Mouse (Mus musculus) hindbrain, postnatal 0 days (tissue): ENCODE data around the gene Snx21. TPM values are rescaled to one million over a fixed set of nuclear protein-coding genes. Genes with fewer than 3 reads are reported as not detected.

Experiments
- ATAC-seq: fragments of 200-750 bp; cut with Nextera tagmentation; 2 replicates; pipeline ENCODE4 v1.8.0; 2017; ENCODE audit warnings: mild to moderate bottlenecking, moderate TSS enrichment, moderate library complexity
- DNase-seq: peaks from one replicate; pipeline ENCODE4 v3.0.0-alpha.2; 2015; ENCODE audit warnings: low spot score
- H3K27ac ChIP-seq: fragments of 300-500 bp; sonication (generic); 2 replicates; pipeline ENCODE4 v1.5.1; 2014; ENCODE audit warnings: mild to moderate bottlenecking
- H3K27me3 ChIP-seq: fragments of 300-500 bp; sonication (generic); 2 replicates; pipeline ENCODE4 v1.6.1; 2014; ENCODE audit warnings: low read length, mixed read lengths; ENCODE audit not compliant: insufficient read depth
- H3K36me3 ChIP-seq: fragments of 300-500 bp; sonication (generic); 2 replicates; pipeline ENCODE4 v1.6.1; 2014; ENCODE audit warnings: low read length, mixed read lengths; ENCODE audit not compliant: insufficient read depth
- H3K4me1 ChIP-seq: fragments of 300-500 bp; sonication (generic); 2 replicates; pipeline ENCODE4 v1.6.1; 2014; ENCODE audit warnings: antibody characterized with exemption, low read length, mixed read lengths; ENCODE audit not compliant: insufficient read depth
- H3K4me2 ChIP-seq: fragments of 300-500 bp; sonication (generic); 2 replicates; pipeline ENCODE4 v1.6.1; 2014; ENCODE audit warnings: low read depth, mild to moderate bottlenecking, low read length, moderate library complexity, mixed read lengths
- H3K4me3 ChIP-seq: fragments of 300-500 bp; sonication (generic); 2 replicates; pipeline ENCODE4 v1.5.1; 2014; ENCODE audit warnings: low read length
- H3K9ac ChIP-seq: fragments of 300-500 bp; sonication (generic); replicated peaks from 2 replicates; pipeline ENCODE4 v1.6.1; 2014; ENCODE audit warnings: mild to moderate bottlenecking, low read length, moderate library complexity, mixed read lengths
- H3K9me3 ChIP-seq: fragments of 300-500 bp; sonication (generic); 2 replicates; pipeline ENCODE4 v1.6.1; 2016; ENCODE audit warnings: low read length, mixed read lengths
- CTCF ChIP-seq: IDR thresholded peaks from 2 replicates; pipeline ENCODE4 v1.5.1; 2016; ENCODE audit warnings: antibody characterized with exemption, control low read depth, low read depth
- WGBS: fragments of 180-500 bp; shearing (Covaris S2); extraction: QIAGEN DNeasy Blood & Tissue Kit; methylation state at CpG from one replicate; pipeline ENCODE4 v1.1.7; 2014; 5-methylcytosine and 5-hydroxymethylcytosine counted together
- polyA plus RNA-seq: library from polyadenylated mRNA; unstranded; fragments of >200 nt; fragmentation: Nextera tagmentation; extraction: Ambion mirVana; gene quantifications from 2 replicates; pipeline ENCODE4 v1.2.1, GENCODE M21; 2015
- total RNA-seq: library from RNA; depleted of rRNA; stranded (reverse); fragments of >200 nt; gene quantifications from 2 replicates; pipeline ENCODE4 v1.2.3, GENCODE M21; 2014

Snx21 gene
- total and polyA plus RNA-seq, 2 experiments from 2014 or later, result 47.6 to 102 TPM

DNA sequence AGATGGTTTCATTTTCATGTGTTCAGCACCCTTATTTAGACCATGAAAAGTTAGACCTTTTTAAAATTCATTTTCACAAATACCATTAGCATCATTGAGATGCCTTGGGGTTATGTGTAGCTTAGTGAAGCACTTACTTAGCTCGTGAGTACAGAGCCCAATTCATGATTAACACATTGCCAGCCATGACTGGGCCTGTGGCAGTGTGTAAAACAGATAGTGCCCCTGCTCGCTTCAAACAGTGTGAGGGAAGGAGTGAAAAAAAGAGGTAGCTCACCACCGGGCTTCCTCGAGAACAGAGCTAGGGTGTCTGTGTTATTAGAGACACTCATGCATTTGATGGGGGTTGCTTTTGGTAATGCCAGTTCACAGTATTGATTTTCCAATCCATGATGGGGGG lies 37.4 kb upstream of the Snx21 start:
- H3K36me3 ChIP-seq, result peaks cover 17% of the 10 kb centered on the region; the same call in 1 of the 2 replicates
- no peak for DNase-seq
- H3K4me2 ChIP-seq, result no peak overlapping the region
- 88% methylated on average over 4 of the region's 4 CpGs for WGBS
- no peak overlapping the region for H3K9ac ChIP-seq
- peaks cover 10% of the 10 kb centered on the region for H3K4me1 ChIP-seq
- H3K27me3 ChIP-seq, result no peaks in the 10 kb centered on the region
- no peak for TF ChIP-seq CTCF
- H3K9me3 ChIP-seq, result no peaks in the 10 kb centered on the region
- H3K27ac ChIP-seq, result no peak overlapping the region
- no peak overlapping the region for H3K4me3 ChIP-seq
- no peak for ATAC-seq

DNA sequence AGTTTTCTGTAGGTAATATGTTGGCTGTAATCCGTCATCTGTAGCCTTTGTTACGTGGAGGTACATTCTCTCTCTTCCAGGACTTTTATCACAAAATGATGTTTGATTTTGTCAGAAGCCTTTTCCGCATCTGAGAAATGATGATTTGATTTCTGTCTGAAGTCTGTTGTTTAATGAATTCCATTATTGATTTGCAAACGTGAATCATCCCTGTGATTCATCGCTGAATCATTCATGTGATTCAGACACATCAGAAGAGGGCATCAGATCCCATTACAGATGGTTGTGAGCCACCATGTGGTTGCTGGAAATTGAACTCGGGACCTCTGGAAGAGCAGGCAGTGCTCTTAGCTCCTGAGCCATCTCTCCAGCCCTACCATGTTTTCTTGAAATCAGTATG lies 36.6 kb upstream of the Snx21 start:
- H3K9me3 ChIP-seq, result no peaks in the 10 kb centered on the region
- H3K36me3 ChIP-seq, result peaks cover 21% of the 10 kb centered on the region
- H3K27ac ChIP-seq, result no peak overlapping the region
- ATAC-seq, result no peak
- H3K4me2 ChIP-seq, result no peak overlapping the region
- no peak for TF ChIP-seq CTCF
- no peak for DNase-seq
- H3K4me1 ChIP-seq, result peaks cover 10% of the 10 kb centered on the region
- no peaks in the 10 kb centered on the region for H3K27me3 ChIP-seq
- WGBS, result 86% methylated on average over 6 of the region's 6 CpGs
- H3K4me3 ChIP-seq, result no peak overlapping the region
- H3K9ac ChIP-seq, result no peak overlapping the region

DNA sequence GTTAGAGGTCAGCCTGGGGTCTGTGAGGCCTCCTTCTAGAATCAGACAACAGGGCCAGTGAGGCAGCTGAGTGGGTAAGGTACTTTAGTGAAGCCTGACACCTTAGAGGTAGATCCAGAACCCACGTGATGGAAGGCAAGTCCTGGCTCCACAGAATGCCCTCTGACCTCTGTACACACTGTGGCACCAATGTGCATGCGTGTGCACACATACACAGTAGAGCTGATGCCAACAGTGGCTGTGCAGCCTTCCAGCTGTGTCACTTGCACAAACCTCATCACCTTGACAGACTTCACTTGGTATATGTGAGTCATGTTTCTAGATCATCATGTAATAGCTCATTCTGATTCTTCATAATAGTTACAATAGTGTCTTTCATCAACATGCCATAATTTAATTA lies 33.2 kb upstream of the Snx21 start:
- Histone ChIP-seq H3K27me3 (no peaks in the 10 kb centered on the region), H3K4me1 (no peaks in the 10 kb centered on the region), H3K27ac (no peak overlapping the region), H3K4me2 (no peak overlapping the region), H3K9me3 (no peaks in the 10 kb centered on the region), H3K9ac (no peak overlapping the region), H3K36me3 (peaks cover 54% of the 10 kb centered on the region), H3K4me3 (no peak overlapping the region)
- WGBS, result 88% methylated on average over 2 of the region's 2 CpGs
- no peak for ATAC-seq
- no peak for DNase-seq
- TF ChIP-seq CTCF, result no peak

DNA sequence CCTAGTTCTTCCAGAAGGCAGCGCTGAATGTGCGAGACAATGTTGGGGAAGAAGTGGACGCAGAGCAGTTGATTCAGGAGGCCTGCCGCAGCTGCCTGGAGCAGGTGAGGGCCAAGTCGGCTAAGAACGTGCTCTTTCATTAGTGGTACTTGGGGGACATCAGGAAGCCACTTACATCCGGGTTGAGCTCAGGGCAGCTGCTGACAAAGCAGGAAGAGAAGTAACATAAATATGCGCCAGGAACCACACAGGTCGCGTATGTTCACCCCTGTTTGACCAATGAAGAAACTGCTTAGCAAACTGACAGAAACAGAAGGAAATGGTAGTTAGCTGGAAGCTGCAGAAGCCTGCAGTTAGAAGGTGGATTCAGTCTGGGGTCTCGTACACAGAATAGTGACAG lies 31.5 kb upstream of the Snx21 start:
- 91% methylated on average over 11 of the region's 11 CpGs for WGBS
- H3K4me1 ChIP-seq, result no peaks in the 10 kb centered on the region
- no peak overlapping the region for H3K27ac ChIP-seq
- no peaks in the 10 kb centered on the region for H3K27me3 ChIP-seq
- H3K36me3 ChIP-seq, result peaks cover 70% of the 10 kb centered on the region
- H3K9ac ChIP-seq, result no peak overlapping the region
- H3K4me2 ChIP-seq, result no peak overlapping the region
- no peak overlapping the region for H3K4me3 ChIP-seq
- no peak for TF ChIP-seq CTCF
- DNase-seq (no peak), ATAC-seq (no peak)
- H3K9me3 ChIP-seq, result no peaks in the 10 kb centered on the region

DNA sequence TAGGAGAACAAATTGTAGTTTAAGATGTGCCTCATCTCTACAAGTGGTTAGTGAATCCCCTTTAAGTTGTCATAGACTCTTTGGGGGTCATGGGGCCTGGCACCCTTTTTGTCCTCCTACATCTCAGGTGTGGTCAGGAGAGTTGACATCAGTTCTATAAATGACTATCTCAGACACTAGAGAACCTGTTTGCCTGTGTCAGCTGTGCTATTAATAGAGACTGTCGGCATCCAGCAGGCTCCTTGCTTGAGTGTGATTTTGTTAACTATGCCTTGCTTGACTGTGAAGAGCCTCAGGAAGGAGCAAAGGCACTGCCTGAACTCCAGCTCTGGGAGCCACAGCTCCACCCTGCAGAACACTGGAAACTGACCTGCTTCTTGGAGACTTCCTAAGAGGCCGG lies 30.8 kb upstream of the Snx21 start:
- no peak for TF ChIP-seq CTCF
- WGBS, result 84% methylated on average over 2 of the region's 2 CpGs
- no peak for DNase-seq
- H3K27ac ChIP-seq, result no peak overlapping the region
- no peak overlapping the region for H3K4me3 ChIP-seq
- H3K9ac ChIP-seq, result no peak overlapping the region
- ATAC-seq, result no peak
- H3K4me1 ChIP-seq, result no peaks in the 10 kb centered on the region
- H3K4me2 ChIP-seq, result no peak overlapping the region
- H3K27me3 ChIP-seq, result no peaks in the 10 kb centered on the region
- H3K36me3 ChIP-seq, result peaks cover 71% of the 10 kb centered on the region
- H3K9me3 ChIP-seq, result no peaks in the 10 kb centered on the region

DNA sequence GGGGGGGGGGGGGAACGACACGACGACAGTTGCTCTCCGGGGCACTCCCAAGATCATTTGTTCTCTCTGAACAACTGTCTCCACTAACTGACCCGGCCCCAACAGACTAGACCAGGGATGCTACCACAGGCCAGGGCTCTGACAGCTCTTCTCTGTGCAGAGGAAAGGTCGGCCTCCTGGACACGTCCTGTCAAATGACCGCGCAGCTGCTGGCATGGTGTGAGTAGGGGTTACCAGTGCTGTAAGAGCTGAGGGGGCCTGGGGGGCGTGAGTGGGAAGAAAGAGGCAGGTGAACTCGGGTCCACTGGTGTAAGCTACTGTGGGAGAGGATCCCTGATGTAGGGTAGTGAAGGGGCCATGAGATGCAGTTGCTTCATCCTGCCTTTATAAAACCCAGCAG lies 27.8 kb upstream of the Snx21 start:
- no peak overlapping the region for H3K27ac ChIP-seq
- no peak for ATAC-seq
- H3K9ac ChIP-seq, result no peak overlapping the region
- H3K4me2 ChIP-seq, result no peak overlapping the region
- no peaks in the 10 kb centered on the region for H3K27me3 ChIP-seq
- 90% methylated on average over 9 of the region's 11 CpGs for WGBS
- H3K36me3 ChIP-seq, result peaks cover 73% of the 10 kb centered on the region
- H3K4me1 ChIP-seq, result no peaks in the 10 kb centered on the region
- no peak for TF ChIP-seq CTCF
- no peak for DNase-seq
- H3K4me3 ChIP-seq, result no peak overlapping the region
- H3K9me3 ChIP-seq, result no peaks in the 10 kb centered on the region

DNA sequence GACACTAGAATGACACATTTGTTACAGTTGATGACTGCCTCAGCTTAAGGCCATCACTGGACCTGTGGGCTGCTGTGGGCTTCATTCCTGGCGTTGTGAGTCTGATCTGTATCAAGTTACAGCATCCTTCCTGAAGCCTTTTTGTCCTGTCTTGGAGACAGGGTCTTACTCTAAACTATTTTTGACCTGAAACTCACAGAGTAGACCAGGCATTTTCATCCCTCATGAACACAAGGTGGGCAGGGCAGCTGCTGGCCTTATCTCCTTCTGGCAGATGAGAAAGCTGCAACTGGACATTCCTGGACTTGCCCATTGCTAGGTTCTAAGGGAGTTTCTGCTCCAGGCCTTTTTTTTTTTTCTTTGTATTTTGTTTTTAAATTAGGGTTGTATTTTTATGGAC lies 26.9 kb upstream of the Snx21 start:
- no peaks in the 10 kb centered on the region for H3K9me3 ChIP-seq
- ATAC-seq, result no peak
- WGBS, result 91% methylated on average over 1 of the region's 1 CpGs
- no peak overlapping the region for H3K4me2 ChIP-seq
- no peak for DNase-seq
- H3K27ac ChIP-seq, result no peak overlapping the region
- peaks cover 72% of the 10 kb centered on the region for H3K36me3 ChIP-seq
- H3K27me3 ChIP-seq, result no peaks in the 10 kb centered on the region
- no peak for TF ChIP-seq CTCF
- H3K4me3 ChIP-seq, result no peak overlapping the region
- no peak overlapping the region for H3K9ac ChIP-seq
- no peaks in the 10 kb centered on the region for H3K4me1 ChIP-seq
